Mouse (Mus musculus) bone marrow macrophage, adult 2 months (primary cell): ENCODE data around the gene Nop9. TPM values are rescaled to one million over a fixed set of nuclear protein-coding genes. Genes with fewer than 3 reads are reported as not detected.
A peak's percentile ranks its signal among the peaks of the same experiment; 100 is the strongest.

Experiments
- H3K27ac ChIP-seq: 2 replicates; pipeline ENCODE4 v1.5.1; 2012; ENCODE audit warnings: low read depth, low read length; ENCODE audit not compliant: insufficient read depth
- H3K4me1 ChIP-seq: 2 replicates; pipeline ENCODE4 v1.6.1; 2012; ENCODE audit warnings: low read length; ENCODE audit not compliant: control insufficient read depth, insufficient read depth
- H3K4me3 ChIP-seq: 2 replicates; pipeline ENCODE4 v1.5.1; 2012; ENCODE audit warnings: mild to moderate bottlenecking, low read length, moderate library complexity; ENCODE audit not compliant: insufficient read depth
- CTCF ChIP-seq: IDR thresholded peaks from 2 replicates; pipeline ENCODE4 v1.5.1; 2012; ENCODE audit warnings: low read depth, mild to moderate bottlenecking, low read length, moderate library complexity
- POLR2A ChIP-seq: IDR thresholded peaks from 2 replicates; pipeline ENCODE4 v1.6.1; 2012; ENCODE audit warnings: mild to moderate bottlenecking, low read depth, low read length, borderline replicate concordance
- polyA plus RNA-seq: library from polyadenylated mRNA; stranded (reverse); fragments of >200 nt; gene quantifications from 2 replicates; pipeline ENCODE4 v1.2.4, GENCODE M21; 2012; ENCODE audit not compliant: missing spikeins, insufficient read depth, insufficient read length

Nop9 gene
- polyA plus RNA-seq, result 17.1 and 22.1 TPM in 2 replicates

- Histone ChIP-seq H3K4me1 (peaks cover 17% of the 10 kb centered on the region), H3K4me3 (peak within 1 kb of the TSS; percentile 83), H3K27ac (peak within 1 kb of the TSS; percentile 40)
- TF ChIP-seq POLR2A (no peak), CTCF (no peak)
Measured at GRCm38 (mm10) chr14:55745180-55745860, at the start of gene Nop9, which contains the start of gene Dhrs1. Gene Nop9, plus strand, starts transcription at chr14:55745693. Gene Dhrs1, minus strand, starts transcription at chr14:55745690.

DNA sequence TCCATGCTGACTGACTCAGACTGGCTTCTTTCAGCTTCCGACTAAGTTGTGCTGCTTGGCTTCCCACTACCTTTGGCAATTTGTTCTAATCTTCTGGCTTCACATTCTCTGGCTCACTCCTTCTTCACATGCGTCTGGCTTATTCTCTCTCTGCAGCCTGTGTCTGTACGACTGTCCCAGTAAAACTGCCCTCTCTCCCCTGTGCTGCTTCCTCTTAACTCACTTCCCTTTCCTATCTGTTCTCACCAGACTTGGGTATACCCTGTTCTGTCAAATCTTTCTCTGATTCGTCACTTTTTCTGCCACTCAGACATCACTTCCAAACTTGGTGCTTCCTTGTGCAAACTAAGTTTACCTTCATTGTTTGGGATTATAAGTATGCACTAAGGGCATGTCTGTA lies 48.3 kb upstream of the Nop9 start:
- H3K4me3 ChIP-seq, result peak overlapping the region; percentile 59
- H3K4me1 ChIP-seq, result peaks cover 26% of the 10 kb centered on the region
- peak overlapping the region; percentile 63 for H3K27ac ChIP-seq
- TF ChIP-seq CTCF (no peak), POLR2A (no peak)

DNA sequence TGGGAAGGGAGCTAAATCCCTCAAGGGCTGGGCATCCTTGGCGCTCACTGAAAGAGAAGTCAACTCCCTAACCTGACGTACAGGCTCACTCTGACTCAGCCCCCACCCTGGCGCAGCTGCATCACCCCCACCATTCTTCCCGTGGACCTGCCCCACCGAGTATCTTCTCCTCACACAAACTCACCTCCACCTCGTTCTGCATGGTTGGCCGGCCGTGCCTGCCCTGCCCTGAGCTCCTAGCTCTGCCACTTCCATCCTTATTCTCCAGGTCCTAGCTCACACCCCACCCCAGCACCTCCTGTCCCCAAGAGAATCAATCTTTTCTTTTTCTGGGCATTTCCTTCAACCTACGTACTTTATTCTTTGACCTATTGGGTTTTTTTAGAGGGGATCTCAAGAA lies 44.4 kb upstream of the Nop9 start:
- Histone ChIP-seq H3K4me3 (no peak overlapping the region), H3K27ac (no peak overlapping the region), H3K4me1 (peaks cover 38% of the 10 kb centered on the region)
- TF ChIP-seq CTCF (no peak), POLR2A (no peak)

GRCm38 (mm10) chr14:55702761-55703160 lies 42.7 kb upstream of the Nop9 start:
- no peak overlapping the region for H3K4me3 ChIP-seq
- peaks cover 29% of the 10 kb centered on the region for H3K4me1 ChIP-seq
- no peak overlapping the region for H3K27ac ChIP-seq
- TF ChIP-seq POLR2A (no peak), CTCF (no peak)

- Histone ChIP-seq H3K4me1 (peaks cover 19% of the 10 kb centered on the region), H3K27ac (no peak overlapping the region), H3K4me3 (no peak overlapping the region)
- TF ChIP-seq CTCF (no peak), POLR2A (no peak)
Measured at GRCm38 (mm10) chr14:55706051-55706600, 39.4 kb upstream of the Nop9 start.

GRCm38 (mm10) chr14:55707397-55707796 lies 38.1 kb upstream of the Nop9 start:
- Histone ChIP-seq H3K4me3 (no peak overlapping the region), H3K27ac (no peak overlapping the region), H3K4me1 (peaks cover 19% of the 10 kb centered on the region)
- TF ChIP-seq POLR2A, result no peak
- TF ChIP-seq CTCF, result no peak

DNA sequence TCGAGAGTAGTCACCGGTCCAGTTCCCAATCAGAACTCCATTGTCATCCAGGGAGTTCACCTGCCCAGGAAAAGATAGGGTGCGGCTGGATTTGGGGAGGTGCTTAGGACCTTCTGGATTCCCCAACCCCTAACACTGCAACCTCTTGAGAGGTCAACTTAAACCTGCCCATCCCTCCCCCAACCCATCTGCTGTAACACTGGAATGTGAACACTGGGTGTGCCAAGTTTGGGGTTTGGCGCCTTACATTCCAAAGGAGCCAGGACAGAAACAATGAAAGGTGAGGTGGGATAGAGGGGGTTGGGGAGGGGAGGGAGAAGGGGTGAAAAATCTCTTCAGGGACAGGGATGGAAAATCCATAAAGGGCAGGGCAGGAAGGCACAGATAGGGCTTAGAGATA lies 36.0 kb upstream of the Nop9 start:
- Histone ChIP-seq H3K4me1 (peaks cover 11% of the 10 kb centered on the region), H3K27ac (no peak overlapping the region)

DNA sequence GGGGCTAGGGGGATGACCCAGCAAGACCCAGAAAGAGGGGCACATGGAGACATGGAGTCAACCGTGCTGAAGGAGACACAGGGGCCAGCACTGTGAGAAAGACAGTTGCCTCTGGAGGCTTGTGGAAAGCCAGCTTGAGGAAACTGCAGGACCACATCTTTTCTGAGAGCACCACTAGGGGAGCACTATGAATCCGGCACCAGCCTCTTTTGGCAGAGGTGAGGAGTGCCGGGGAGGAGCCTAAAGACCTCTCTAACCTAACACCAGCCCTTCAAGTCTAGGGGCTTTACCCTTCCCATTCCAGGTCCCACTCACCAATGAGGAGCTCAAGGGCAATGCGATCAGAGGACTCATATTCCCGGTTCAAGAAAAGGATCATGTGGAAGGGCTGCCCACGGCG lies 33.7 kb upstream of the Nop9 start:
- TF ChIP-seq POLR2A (no peak), CTCF (no peak)

More for the DNA sequence above, 36.0 kb upstream of the Nop9 start:
- TF ChIP-seq CTCF, result no peak
- no peak for TF ChIP-seq POLR2A
- no peak overlapping the region for H3K4me3 ChIP-seq

DNA sequence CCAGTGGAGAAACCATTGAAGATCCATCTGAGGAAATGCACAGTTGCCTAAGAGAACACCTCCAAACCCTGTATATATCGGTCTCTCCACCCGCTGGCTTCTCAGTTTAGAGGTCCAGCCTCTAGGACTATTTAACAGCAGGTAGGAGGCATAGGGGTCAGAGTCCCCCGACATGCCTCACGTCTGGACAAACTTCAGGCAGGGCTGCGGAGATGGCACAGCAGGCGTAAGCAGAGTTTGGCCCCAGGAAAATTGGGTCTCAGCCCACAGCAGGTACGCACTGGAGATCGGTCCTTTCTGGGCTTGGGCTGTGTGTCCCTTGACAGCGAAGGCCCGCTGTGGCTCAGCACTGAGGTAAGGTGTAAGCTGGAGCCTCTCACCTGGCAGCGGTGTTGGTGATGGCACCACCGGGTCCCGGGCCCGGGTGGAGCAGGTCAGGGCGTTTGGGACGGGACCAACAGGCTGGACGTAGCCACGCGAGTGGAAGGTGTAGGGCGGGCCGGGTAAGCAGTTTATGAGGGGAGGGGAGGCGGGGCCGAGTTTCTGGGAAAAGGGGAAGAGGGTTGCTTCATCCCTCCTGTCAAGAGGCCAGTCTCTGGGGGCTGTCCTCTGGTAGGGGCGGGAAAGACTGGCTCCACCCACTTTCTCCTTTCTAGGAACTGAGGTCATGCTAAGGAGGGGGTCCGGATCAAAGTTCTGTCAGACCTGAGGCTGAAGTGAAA lies 32.3 kb upstream of the Nop9 start:
- Histone ChIP-seq H3K4me1 (peaks cover 11% of the 10 kb centered on the region), H3K27ac (no peak overlapping the region), H3K4me3 (peak overlapping the region; percentile 25)
- TF ChIP-seq POLR2A (no peak), CTCF (no peak)

More for the DNA sequence above, 33.7 kb upstream of the Nop9 start:
- no peak overlapping the region for H3K4me3 ChIP-seq
- H3K27ac ChIP-seq, result no peak overlapping the region
- H3K4me1 ChIP-seq, result peaks cover 11% of the 10 kb centered on the region

DNA sequence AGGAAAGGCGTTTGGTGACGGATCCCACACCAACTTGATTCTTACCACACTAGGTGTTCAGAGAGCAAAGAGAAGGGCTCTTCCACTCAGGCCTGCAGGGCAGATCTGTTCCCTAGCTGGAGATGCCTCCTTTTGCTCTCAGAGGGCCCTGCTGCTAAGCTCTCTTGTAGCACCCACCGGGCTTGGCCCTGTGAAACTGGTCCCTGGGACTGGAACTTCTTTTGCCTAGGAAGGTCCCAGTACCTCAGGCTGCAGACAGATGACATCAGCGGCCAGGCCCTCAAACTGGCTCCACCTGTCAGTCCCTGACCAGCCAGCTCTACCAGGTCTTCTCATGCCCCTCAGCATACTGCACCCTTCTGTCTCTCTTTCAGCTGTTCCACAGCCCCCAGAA lies 31.8 kb upstream of the Nop9 start, which contains the start of gene Tgm1:
TSS of gene Tgm1 (minus strand) at position 198 of the 394 bp plus-strand sequence.
- Histone ChIP-seq H3K4me1 (peaks cover 11% of the 10 kb centered on the region), H3K27ac (no peak within 1 kb of the TSS), H3K4me3 (peak within 1 kb of the TSS; percentile 25)
- TF ChIP-seq CTCF (no peak), POLR2A (no peak)
